Mouse (Mus musculus) kidney, postnatal 10 days (tissue): ENCODE measurements around the gene Nrarp.

Source experiments
- DNase-seq: peaks from one replicate; pipeline ENCODE4 v3.0.0; 2021; ENCODE audit warnings: mixed read lengths

Nrarp gene

GRCm38 (mm10) chr2:25196172-25196954 lies 15.8 kb downstream of the Nrarp start, which contains the start of gene Tor4a:
Gene Tor4a (minus strand): TSS chr2:25196886.
- peak; percentile 88 for DNase-seq

GRCm38 (mm10) chr2:25197191-25197590 lies 16.6 kb downstream of the Nrarp start:
- no peak for DNase-seq

GRCm38 (mm10) chr2:25197946-25198345 lies 17.4 kb downstream of the Nrarp start:
- DNase-seq: no peak

- no peak for DNase-seq
These were observed 20.1 kb downstream of the Nrarp start for GRCm38 (mm10) chr2:25200631-25201030.

- DNase-seq: peak; percentile 66
These were observed 23.2 kb downstream of the Nrarp start for GRCm38 (mm10) chr2:25203631-25204214.

- no peak for DNase-seq
These were observed 27.0 kb downstream of the Nrarp start for GRCm38 (mm10) chr2:25207593-25207992.

- DNase-seq: no peak
These were observed 30.1 kb downstream of the Nrarp start for GRCm38 (mm10) chr2:25210686-25211085.

- peak; percentile 94 for DNase-seq
These were observed 30.6 kb downstream of the Nrarp start, which contains the start of gene Nelfb for GRCm38 (mm10) chr2:25211121-25211670. Gene Nelfb (minus strand): TSS chr2:25211489.

GRCm38 (mm10) chr2:25213266-25213865 lies 32.8 kb downstream of the Nrarp start:
- DNase-seq: no peak

GRCm38 (mm10) chr2:25214444-25214843 lies 33.9 kb downstream of the Nrarp start, which contains the start of gene Stpg3:
Gene Stpg3 (minus strand): TSS chr2:25214637.
- peak; percentile 56 for DNase-seq

- DNase-seq: no peak
These were observed 37.1 kb downstream of the Nrarp start for GRCm38 (mm10) chr2:25217666-25218065.

GRCm38 (mm10) chr2:25218445-25218844 lies 37.9 kb downstream of the Nrarp start, which contains the start of gene Fam166a:
Gene Fam166a (plus strand): TSS chr2:25218745.
- no peak for DNase-seq

GRCm38 (mm10) chr2:25221331-25221772 lies 40.8 kb downstream of the Nrarp start:
- DNase-seq: no peak

GRCm38 (mm10) chr2:25223681-25224491 lies 43.3 kb downstream of the Nrarp start:
- DNase-seq: peak; percentile 87

- no peak for DNase-seq
These were observed 43.9 kb downstream of the Nrarp start, which contains the start of gene Tubb4b for GRCm38 (mm10) chr2:25224492-25224765. Gene Tubb4b (minus strand): TSS chr2:25224702.

GRCm38 (mm10) chr2:25224766-25225752 lies 44.5 kb downstream of the Nrarp start:
- peak; percentile 98 for DNase-seq

GRCm38 (mm10) chr2:25225811-25226379 lies 45.3 kb downstream of the Nrarp start:
- DNase-seq: no peak

- no peak for DNase-seq
These were observed 46.3 kb downstream of the Nrarp start for GRCm38 (mm10) chr2:25226864-25227263.

- no peak for DNase-seq
These were observed 46.8 kb downstream of the Nrarp start for GRCm38 (mm10) chr2:25227406-25227805.

GRCm38 (mm10) chr2:25228431-25228889 lies 47.9 kb downstream of the Nrarp start:
- peak; percentile 92 for DNase-seq
